Mouse (Mus musculus) right cerebral cortex, postnatal 25 days (tissue): ENCODE measurements around the gene Gm27029.
A peak's percentile ranks its signal among the peaks of the same experiment; 100 is the strongest.
"Not testable (repeated sequence)": the region's sequence is repeated elsewhere in the genome, so short reads cannot be mapped to it uniquely, and the experiment has no call there.

ENCODE experiments used
- DNase-seq: peaks from one replicate; pipeline ENCODE4 v3.0.0; 2022

The Gm27029 gene

GRCm38 (mm10) chr11:101424105-101424851 is at the start of gene Gm27029:
Gm27029 (minus strand) TSS chr11:101424796.
- no peak for DNase-seq

- DNase-seq = no peak
These were observed 49.7 kb upstream of the Gm27029 start for GRCm38 (mm10) chr11:101474298-101474697.

GRCm38 (mm10) chr11:101473686-101474085 is 49.1 kb upstream of the Gm27029 start:
- DNase-seq = not testable (repeated sequence)

- DNase-seq = no peak
These were observed 47.7 kb upstream of the Gm27029 start for GRCm38 (mm10) chr11:101472336-101472735.

GRCm38 (mm10) chr11:101471926-101472325 is 47.3 kb upstream of the Gm27029 start:
- DNase-seq = no peak

- DNase-seq = no peak
These were observed 45.6 kb upstream of the Gm27029 start for GRCm38 (mm10) chr11:101470206-101470605.

- no peak for DNase-seq
These were observed 44.6 kb upstream of the Gm27029 start for GRCm38 (mm10) chr11:101469155-101469554.

GRCm38 (mm10) chr11:101468731-101469130 is 44.1 kb upstream of the Gm27029 start:
- DNase-seq = no peak

- no peak for DNase-seq
These were observed 43.7 kb upstream of the Gm27029 start for GRCm38 (mm10) chr11:101468263-101468688.

- DNase-seq = peak; percentile 62
These were observed 43.1 kb upstream of the Gm27029 start for GRCm38 (mm10) chr11:101467477-101468262.

GRCm38 (mm10) chr11:101466552-101466950 is 42.0 kb upstream of the Gm27029 start:
- not testable (repeated sequence) for DNase-seq

GRCm38 (mm10) chr11:101465869-101466551 is 41.4 kb upstream of the Gm27029 start, which contains the start of gene Vat1:
Vat1 (minus strand) TSS chr11:101466230.
- DNase-seq = peak; percentile 66

GRCm38 (mm10) chr11:101465101-101465868 is 40.7 kb upstream of the Gm27029 start:
- no peak for DNase-seq

- no peak for DNase-seq
These were observed 39.9 kb upstream of the Gm27029 start, which contains the start of gene Rnd2 for GRCm38 (mm10) chr11:101464211-101465100. Rnd2 (plus strand) TSS chr11:101464999.

- DNase-seq = no peak
These were observed 38.2 kb upstream of the Gm27029 start for GRCm38 (mm10) chr11:101462583-101463440.

GRCm38 (mm10) chr11:101462141-101462540 is 37.5 kb upstream of the Gm27029 start:
- DNase-seq = no peak

GRCm38 (mm10) chr11:101460321-101460720 is 35.7 kb upstream of the Gm27029 start:
- no peak for DNase-seq

- DNase-seq = no peak
These were observed 35.1 kb upstream of the Gm27029 start for GRCm38 (mm10) chr11:101459716-101460115.

- no peak for DNase-seq
These were observed 33.6 kb upstream of the Gm27029 start for GRCm38 (mm10) chr11:101458217-101458616.

GRCm38 (mm10) chr11:101457631-101458030 is 33.0 kb upstream of the Gm27029 start:
- no peak for DNase-seq
